Mouse (Mus musculus) myocyte (in vitro differentiated cells): ENCODE results near the gene Smagp. TPM values are rescaled to one million over a fixed set of nuclear protein-coding genes. Genes with fewer than 3 reads are reported as not detected.

Source experiments
- H3K27me3 ChIP-seq: one replicate; pipeline ENCODE4 v1.6.1; 2011; ENCODE audit not compliant: control insufficient read depth, insufficient read depth, insufficient read length
- H3K36me3 ChIP-seq: one replicate; pipeline ENCODE4 v1.6.1; 2011; ENCODE audit not compliant: control insufficient read depth, insufficient read depth
- H3K4me2 ChIP-seq: one replicate; pipeline ENCODE4 v1.6.1; 2011; ENCODE audit warnings: low read depth, control low read depth
- H3K4me3 ChIP-seq: one replicate; pipeline ENCODE4 v1.5.1; 2011; ENCODE audit warnings: mild to moderate bottlenecking, control low read depth, moderate library complexity
- H3K79me2 ChIP-seq: one replicate; pipeline ENCODE4 v1.6.1; 2011; ENCODE audit not compliant: control insufficient read depth, insufficient read depth
- H3ac ChIP-seq: one replicate; pipeline ENCODE4 v1.6.1; 2011; ENCODE audit not compliant: control insufficient read depth, insufficient read length
- CEBPB ChIP-seq: IDR thresholded peaks from 2 replicates; pipeline ENCODE4 v1.6.1; 2011; ENCODE audit warnings: mild to moderate bottlenecking, moderate library complexity; ENCODE audit not compliant: poor library complexity, insufficient read depth, severe bottlenecking
- E2F4 ChIP-seq: IDR thresholded peaks from one replicate; pipeline ENCODE4 v1.6.1; 2011; ENCODE audit warnings: mild to moderate bottlenecking, control low read depth, moderate library complexity; ENCODE audit not compliant: insufficient read depth
- MAX ChIP-seq: IDR thresholded peaks from one replicate; pipeline ENCODE4 v1.6.1; 2011; ENCODE audit warnings: low read depth, mild to moderate bottlenecking, control low read depth
- MYOD1 ChIP-seq, 3 experiments: IDR thresholded peaks; one replicate each; pipeline ENCODE4 v1.6.1; 2011; ENCODE audit warnings: control low read depth in 2 of 3, low read depth in 2 of 3, mild to moderate bottlenecking in 2 of 3, moderate library complexity in 1 of 3; ENCODE audit not compliant: insufficient read length in 2 of 3, control insufficient read depth in 1 of 3
- MYOG ChIP-seq, 3 experiments: IDR thresholded peaks; one replicate each; pipeline ENCODE4 v1.6.1; 2011; ENCODE audit warnings: control low read depth in 2 of 3, low read depth in 2 of 3, mild to moderate bottlenecking in 2 of 3; ENCODE audit not compliant: insufficient read length in 2 of 3, control insufficient read depth in 1 of 3, insufficient read depth in 1 of 3
- POLR2A ChIP-seq: IDR thresholded peaks from one replicate; pipeline ENCODE4 v1.6.1; 2011; ENCODE audit warnings: low read depth, mild to moderate bottlenecking, control low read depth, moderate library complexity; ENCODE audit not compliant: insufficient read length
- POLR2AphosphoS2 ChIP-seq: IDR thresholded peaks from one replicate; pipeline ENCODE4 v1.6.1; 2011; ENCODE audit warnings: low read depth, control low read depth; ENCODE audit not compliant: insufficient read length
- REST ChIP-seq: IDR thresholded peaks from one replicate; pipeline ENCODE4 v1.6.1; 2011; ENCODE audit warnings: mild to moderate bottlenecking, control low read depth, moderate library complexity; ENCODE audit not compliant: insufficient read depth, insufficient read length
- SRF ChIP-seq: IDR thresholded peaks from one replicate; pipeline ENCODE4 v1.6.1; 2011; ENCODE audit warnings: low read depth; ENCODE audit not compliant: control insufficient read depth, insufficient read length
- TCF12 ChIP-seq: IDR thresholded peaks from one replicate; pipeline ENCODE4 v1.6.1; 2011; ENCODE audit warnings: mild to moderate bottlenecking, control low read depth; ENCODE audit not compliant: poor library complexity, insufficient read depth, severe bottlenecking
- TCF3 ChIP-seq: IDR thresholded peaks from one replicate; pipeline ENCODE4 v1.6.1; 2011; ENCODE audit warnings: low read depth, control low read depth; ENCODE audit not compliant: insufficient read length
- USF1 ChIP-seq: IDR thresholded peaks from one replicate; pipeline ENCODE4 v1.6.1; 2011; ENCODE audit warnings: low read depth, mild to moderate bottlenecking, control low read depth, moderate library complexity
- polyA plus RNA-seq: library from polyadenylated mRNA; unstranded; fragments of >200 nt; fragmentation: generic; extraction: Trizol; gene quantifications from one replicate; pipeline ENCODE4 v1.2.1, GENCODE M21; 2012; ENCODE audit warnings: missing spikeins

The Smagp gene
- 2.0 TPM for polyA plus RNA-seq

DNA sequence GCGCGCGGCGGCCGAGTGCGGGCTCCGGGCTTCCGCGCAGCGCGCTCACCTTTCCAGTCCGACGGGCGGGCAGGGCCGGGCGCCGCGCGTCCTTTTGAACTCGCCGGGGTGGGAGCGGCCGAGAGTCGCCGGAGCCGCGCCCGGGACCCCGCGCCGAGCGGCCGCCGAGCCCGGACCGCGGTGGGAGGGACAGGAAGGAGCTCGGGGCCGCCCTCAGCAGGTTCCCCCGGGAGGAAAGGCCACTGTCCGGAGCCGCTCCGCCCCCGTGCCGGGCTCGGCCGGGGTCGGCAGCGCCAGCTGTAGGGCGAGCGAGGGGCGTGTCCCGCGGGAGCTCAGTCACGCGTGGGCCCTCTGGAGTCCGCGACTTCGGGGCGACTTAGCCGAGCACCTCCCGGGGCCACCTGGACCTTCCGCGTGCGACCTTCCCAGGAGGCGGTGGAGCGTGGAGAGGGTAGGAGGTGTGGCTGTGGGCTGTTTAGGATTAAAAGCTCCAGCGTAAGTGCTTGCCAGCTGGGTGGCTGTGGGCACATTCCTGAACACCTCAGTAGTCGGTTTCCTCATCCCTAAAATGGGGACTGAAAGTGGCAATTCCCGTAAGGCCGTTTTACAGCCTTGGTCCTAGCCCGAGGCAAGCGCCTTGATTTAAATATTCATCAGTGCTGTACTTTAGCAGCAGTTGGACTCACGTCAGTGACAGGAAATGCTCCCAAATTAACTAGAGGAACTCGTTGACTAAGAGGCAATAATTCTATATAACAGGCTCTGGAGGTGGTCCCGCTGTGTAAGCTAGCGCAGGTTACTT, at the start of gene Smagp:
Gene Smagp, minus strand, starts transcription at position 241 of the 802 bp plus-strand sequence.
- Histone ChIP-seq H3K4me3 (no peak within 1 kb of the TSS), H3K4me2 (peak within 1 kb of the TSS; percentile 77), H3ac (no peak within 1 kb of the TSS), H3K79me2 (no peaks in the 10 kb centered on the region), H3K27me3 (peaks cover 30% of the 10 kb centered on the region), H3K36me3 (no peaks in the 10 kb centered on the region)
- peak in 2 of 3 experiments; percentile 43 to 54 for TF ChIP-seq MYOG (IDR thresholded peaks at IDR 0.05; ENCODE audit: control insufficient read depth in 1 of 3, insufficient read depth in 1 of 3, insufficient read length in 2 of 3, low read depth in 2 of 3)
- no peak for TF ChIP-seq USF1
- no peak for TF ChIP-seq POLR2A
- TF ChIP-seq REST = no peak
- TF ChIP-seq POLR2AphosphoS2 = no peak
- TF ChIP-seq MYOD1 (IDR thresholded peaks at IDR 0.05; ENCODE audit: control insufficient read depth in 1 of 3, insufficient read length in 2 of 3, low read depth in 2 of 3) = peak in 1 of 3 experiments; percentile 0

DNA sequence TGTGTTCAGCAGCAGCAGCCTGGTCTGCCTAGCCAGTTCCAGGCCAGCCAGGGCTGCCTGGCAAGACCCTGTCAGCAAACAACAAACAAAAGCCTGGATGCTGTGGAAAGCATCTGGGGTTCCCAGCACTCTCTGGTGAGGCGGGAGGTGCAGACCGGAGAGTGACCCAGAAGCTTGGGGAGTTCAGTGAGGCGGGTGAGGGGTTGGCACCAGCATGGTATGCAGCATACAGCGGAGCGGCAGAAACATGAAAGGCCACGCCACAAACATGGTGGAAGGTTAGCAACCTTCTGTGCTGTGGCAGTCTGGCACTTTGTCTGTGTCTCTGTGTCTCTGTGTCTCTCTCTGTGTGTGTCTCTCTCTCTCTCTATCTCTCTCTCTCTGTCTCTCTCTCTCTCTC, 49.7 kb upstream of the Smagp start:
- H3K36me3 ChIP-seq = no peaks in the 10 kb centered on the region
- H3K79me2 ChIP-seq = no peaks in the 10 kb centered on the region
- H3K27me3 ChIP-seq = no peaks in the 10 kb centered on the region
- H3K4me3 ChIP-seq = peak overlapping the region; percentile 24
- TF ChIP-seq MYOG (IDR thresholded peaks at IDR 0.05; ENCODE audit: control insufficient read depth in 1 of 3, insufficient read depth in 1 of 3, insufficient read length in 2 of 3, low read depth in 2 of 3) (no peak), SRF (no peak), MYOD1 (IDR thresholded peaks at IDR 0.05; ENCODE audit: control insufficient read depth in 1 of 3, insufficient read length in 2 of 3, low read depth in 2 of 3) (no peak), USF1 (no peak), REST (no peak), MAX (no peak), TCF3 (no peak)
- no peak overlapping the region for H3ac ChIP-seq
- H3K4me2 ChIP-seq = peak overlapping the region; percentile 94

DNA sequence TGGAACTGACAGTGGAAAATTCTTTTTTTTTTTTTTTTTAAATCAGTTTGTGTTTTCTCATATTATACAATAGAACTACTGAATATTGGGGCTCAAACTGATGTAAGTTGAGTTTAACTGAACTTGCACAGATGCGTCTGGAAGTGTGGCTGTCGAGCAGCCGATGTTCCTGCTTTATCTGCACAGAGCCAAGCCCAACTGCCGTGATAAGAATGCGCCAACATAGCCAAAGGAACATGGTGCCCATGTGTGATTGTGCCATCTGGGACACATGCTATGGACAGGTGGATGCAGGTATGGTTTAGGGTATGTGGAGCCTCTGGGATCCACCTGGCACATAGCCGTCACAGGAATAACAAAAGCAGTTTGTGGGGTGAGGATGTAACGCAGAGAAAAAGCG, 49.1 kb upstream of the Smagp start:
- Histone ChIP-seq H3K27me3 (no peaks in the 10 kb centered on the region), H3K36me3 (no peaks in the 10 kb centered on the region), H3ac (no peak overlapping the region), H3K4me2 (peak overlapping the region; percentile 94), H3K4me3 (peak overlapping the region; percentile 24), H3K79me2 (no peaks in the 10 kb centered on the region)
- no peak for TF ChIP-seq POLR2AphosphoS2
- TF ChIP-seq TCF3 = no peak
- no peak for TF ChIP-seq REST
- no peak for TF ChIP-seq CEBPB
- no peak for TF ChIP-seq SRF
- TF ChIP-seq POLR2A = no peak
- no peak for TF ChIP-seq MAX
- TF ChIP-seq USF1 = no peak
- TF ChIP-seq MYOG (IDR thresholded peaks at IDR 0.05; ENCODE audit: control insufficient read depth in 1 of 3, insufficient read depth in 1 of 3, insufficient read length in 2 of 3, low read depth in 2 of 3) = no peak
- no peak for TF ChIP-seq TCF12
- no peak for TF ChIP-seq E2F4
- no peak for TF ChIP-seq MYOD1 (IDR thresholded peaks at IDR 0.05; ENCODE audit: control insufficient read depth in 1 of 3, insufficient read length in 2 of 3, low read depth in 2 of 3)

DNA sequence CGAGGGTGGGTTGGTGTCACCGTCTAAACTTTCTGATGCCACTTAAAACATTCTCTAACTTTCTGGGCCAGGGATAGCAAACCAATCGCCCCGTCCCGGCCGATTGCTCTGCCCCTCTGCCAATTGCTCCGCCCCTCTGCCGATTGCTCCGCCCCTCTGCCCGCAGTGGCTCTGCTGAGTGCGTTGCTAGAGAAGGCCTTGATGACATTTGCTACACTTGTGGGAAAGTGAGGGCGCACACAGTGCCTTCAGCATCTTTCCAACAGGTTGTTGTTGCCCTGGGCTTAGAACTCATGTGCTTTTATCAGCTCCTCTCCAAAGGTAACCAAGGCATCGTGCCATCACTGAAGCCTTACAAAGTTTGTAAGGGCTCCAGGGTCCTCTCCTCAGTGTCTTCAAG, 48.5 kb upstream of the Smagp start:
- Histone ChIP-seq H3K4me2 (no peak overlapping the region), H3ac (no peak overlapping the region)

More for the DNA sequence above, 48.5 kb upstream of the Smagp start:
- H3K36me3 ChIP-seq = no peaks in the 10 kb centered on the region
- H3K4me3 ChIP-seq = no peak overlapping the region
- no peaks in the 10 kb centered on the region for H3K27me3 ChIP-seq
- no peak for TF ChIP-seq POLR2A
- no peak for TF ChIP-seq MAX
- TF ChIP-seq POLR2AphosphoS2 = no peak
- no peak for TF ChIP-seq CEBPB
- TF ChIP-seq USF1 = no peak
- TF ChIP-seq REST = no peak
- no peak for TF ChIP-seq E2F4
- TF ChIP-seq TCF12 = no peak
- no peak for TF ChIP-seq MYOG (IDR thresholded peaks at IDR 0.05; ENCODE audit: control insufficient read depth in 1 of 3, insufficient read depth in 1 of 3, insufficient read length in 2 of 3, low read depth in 2 of 3)
- no peak for TF ChIP-seq TCF3
- no peak for TF ChIP-seq SRF
- no peak for TF ChIP-seq MYOD1 (IDR thresholded peaks at IDR 0.05; ENCODE audit: control insufficient read depth in 1 of 3, insufficient read length in 2 of 3, low read depth in 2 of 3)
- no peaks in the 10 kb centered on the region for H3K79me2 ChIP-seq
